Mouse (Mus musculus): Measurements from ENCODE around the gene Ugt1a6b.
"Not testable (repeated sequence)": the region's sequence is repeated elsewhere in the genome, so short reads cannot be mapped to it uniquely, and the experiment has no call there.

Ugt1a6b gene

GRCm38 (mm10) chr1:88103019-88103418 is at the start of gene Ugt1a6b:
TSS of gene Ugt1a6b (plus strand) at chr1:88103252.
- DNase-seq (ENCODE audit: low spot score), result peak; percentile 56

GRCm38 (mm10) chr1:88055088-88055487 is 48.0 kb upstream of the Ugt1a6b start, which contains the start of gene Ugt1a10:
TSS of gene Ugt1a10 (plus strand) at chr1:88055388.
- DNase-seq (ENCODE audit: low spot score), result no peak

- not testable (repeated sequence) for DNase-seq (ENCODE audit: low spot score)
Measured at GRCm38 (mm10) chr1:88066472-88067102, 36.5 kb upstream of the Ugt1a6b start.

GRCm38 (mm10) chr1:88070495-88070894 is 32.6 kb upstream of the Ugt1a6b start, which contains the start of gene Ugt1a9:
TSS of gene Ugt1a9 (plus strand) at chr1:88070800.
- no peak for DNase-seq (ENCODE audit: low spot score)

GRCm38 (mm10) chr1:88070902-88071301 is 32.1 kb upstream of the Ugt1a6b start:
- no peak for DNase-seq (ENCODE audit: low spot score)

GRCm38 (mm10) chr1:88074471-88074870 is 28.6 kb upstream of the Ugt1a6b start:
- no peak for DNase-seq (ENCODE audit: low spot score)

GRCm38 (mm10) chr1:88077128-88077527 is 25.9 kb upstream of the Ugt1a6b start:
- DNase-seq (ENCODE audit: low spot score), result no peak

GRCm38 (mm10) chr1:88081670-88082069 is 21.4 kb upstream of the Ugt1a6b start:
- no peak for DNase-seq (ENCODE audit: low spot score)

GRCm38 (mm10) chr1:88086125-88086524 is 16.9 kb upstream of the Ugt1a6b start:
- no peak for DNase-seq (ENCODE audit: low spot score)

GRCm38 (mm10) chr1:88087513-88087912 is 15.5 kb upstream of the Ugt1a6b start, which contains the start of gene Ugt1a8:
TSS of gene Ugt1a8 (plus strand) at chr1:88087813.
- DNase-seq (ENCODE audit: low spot score), result no peak

GRCm38 (mm10) chr1:88092341-88092740 is 10.7 kb upstream of the Ugt1a6b start:
- no peak for DNase-seq (ENCODE audit: low spot score)

GRCm38 (mm10) chr1:88094270-88094676 is 8.8 kb upstream of the Ugt1a6b start:
- not testable (repeated sequence) for DNase-seq (ENCODE audit: low spot score)

GRCm38 (mm10) chr1:88094941-88095492 is 8.0 kb upstream of the Ugt1a6b start, which contains the start of gene Ugt1a7c:
TSS of gene Ugt1a7c (plus strand) at chr1:88095062.
- peak; percentile 57 for DNase-seq (ENCODE audit: low spot score)

GRCm38 (mm10) chr1:88098546-88098945 is 4.5 kb upstream of the Ugt1a6b start:
- peak; percentile 35 for DNase-seq (ENCODE audit: low spot score)

GRCm38 (mm10) chr1:88099691-88100090 is 3.4 kb upstream of the Ugt1a6b start:
- not testable (repeated sequence) for DNase-seq (ENCODE audit: low spot score)

- not testable (repeated sequence) for DNase-seq (ENCODE audit: low spot score)
Measured at GRCm38 (mm10) chr1:88103697-88104468, 831 bp downstream of the Ugt1a6b start.

GRCm38 (mm10) chr1:88104667-88105430 is 1.8 kb downstream of the Ugt1a6b start:
- DNase-seq (ENCODE audit: low spot score), result no peak

- DNase-seq (ENCODE audit: low spot score), result no peak
Measured at GRCm38 (mm10) chr1:88105656-88106055, 2.6 kb downstream of the Ugt1a6b start.

GRCm38 (mm10) chr1:88109027-88109557 is 6.0 kb downstream of the Ugt1a6b start:
- not testable (repeated sequence) for DNase-seq (ENCODE audit: low spot score)

- DNase-seq (ENCODE audit: low spot score), result not testable (repeated sequence)
Measured at GRCm38 (mm10) chr1:88109604-88110003, 6.6 kb downstream of the Ugt1a6b start.

- not testable (repeated sequence) for DNase-seq (ENCODE audit: low spot score)
Measured at GRCm38 (mm10) chr1:88112769-88113168, 9.7 kb downstream of the Ugt1a6b start.

- not testable (repeated sequence) for DNase-seq (ENCODE audit: low spot score)
Measured at GRCm38 (mm10) chr1:88120550-88120949, 17.5 kb downstream of the Ugt1a6b start.

Data from urinary bladder, postnatal 14 days (tissue).